Mouse (Mus musculus): ENCODE results near the gene Papln.

Gene Papln

GRCm38 (mm10) chr12:83830424-83830823, 67.0 kb downstream of the Papln start:
- DNase-seq (ENCODE audit: low read depth, low spot score) = no peak

DNA sequence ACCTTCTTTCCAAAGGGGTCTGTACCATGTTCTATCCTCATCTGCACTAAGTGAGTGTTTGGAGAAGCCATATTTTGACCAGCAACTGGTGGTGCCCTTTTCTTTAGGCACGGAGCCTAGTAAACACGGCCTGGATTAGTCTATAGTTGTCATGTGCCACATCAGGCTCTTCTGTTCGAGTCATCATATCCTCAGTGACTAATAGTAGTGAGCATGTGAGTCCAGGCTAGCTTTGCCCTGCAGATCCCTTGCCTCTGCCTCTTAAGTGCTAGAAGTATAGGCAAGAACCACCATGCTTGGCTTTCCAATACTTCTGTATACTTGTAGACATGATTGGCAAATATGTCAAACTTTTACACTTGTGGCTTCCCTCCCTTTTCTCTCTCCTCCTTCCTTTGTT, 70.5 kb downstream of the Papln start:
- no peak for DNase-seq (ENCODE audit: low read depth, low spot score)

- no peak for DNase-seq (ENCODE audit: low read depth, low spot score)
Measured at GRCm38 (mm10) chr12:83841409-83842190, 78.2 kb downstream of the Papln start.

Data from CD4-positive, CD25-positive, alpha-beta regulatory T cell, adult 2 months (primary cell).